Mouse (Mus musculus): ENCODE measurements around the gene Uggt2. TPM values are rescaled to one million over a fixed set of nuclear protein-coding genes. Genes with fewer than 3 reads are reported as not detected.
A peak's percentile ranks its signal among the peaks of the same experiment; 100 is the strongest.

Gene Uggt2
- 4.8 and 5.9 TPM in 2 replicates for polyA plus RNA-seq (2015; fragmentation: Nextera tagmentation; extraction: Ambion mirVana)

GRCm38 (mm10) chr14:119098851-119099569 lies at the start of gene Uggt2:
Gene Uggt2, minus strand, starts transcription at chr14:119099430.
- Histone ChIP-seq H3K9ac (replicated peaks; ENCODE audit: low read depth) (peak within 1 kb of the TSS; percentile 51), H3K27ac (ENCODE audit: low read length) (no peak within 1 kb of the TSS; the same call in 1 of the 2 replicates), H3K4me2 (replicated peaks; ENCODE audit: low read depth, low read length) (peak within 1 kb of the TSS; percentile 96), H3K27me3 (replicated peaks; ENCODE audit: insufficient read depth, low read length) (no peaks in the 10 kb centered on the region), H3K36me3 (ENCODE audit: insufficient read depth, low read length) (no peaks in the 10 kb centered on the region), H3K9me3 (ENCODE audit: low read length) (no peaks in the 10 kb centered on the region), H3K4me1 (ENCODE audit: insufficient read depth, low read depth, low read length) (peaks cover 9% of the 10 kb centered on the region; the same call in 1 of the 2 replicates), H3K4me3 (ENCODE audit: low read depth, low read length) (peak within 1 kb of the TSS; percentile 66)
- WGBS, result under 1% methylated on average over 50 of the region's 72 CpGs
- TF ChIP-seq CTCF (IDR thresholded peaks at IDR 0.05), result peak; percentile 73
- TF ChIP-seq EP300 (IDR thresholded peaks at IDR 0.05), result no peak
- ATAC-seq (peak; percentile 94), DNase-seq (ENCODE audit: low spot score) (peak; percentile 86)

GRCm38 (mm10) chr14:119139381-119139950 lies 40.2 kb upstream of the Uggt2 start:
- H3K9me3 ChIP-seq (ENCODE audit: low read length), result no peaks in the 10 kb centered on the region
- 0 out of 2 replicates have a peak, but pooled peaks cover 8% of the 10 kb centered on the region for H3K27me3 ChIP-seq (replicated peaks; ENCODE audit: insufficient read depth, low read length)
- no peak overlapping the region for H3K9ac ChIP-seq (replicated peaks; ENCODE audit: low read depth)
- TF ChIP-seq EP300 (IDR thresholded peaks at IDR 0.05) (no peak), CTCF (IDR thresholded peaks at IDR 0.05) (no peak)
- H3K4me3 ChIP-seq (ENCODE audit: low read depth, low read length), result peak overlapping the region; percentile 67
- WGBS, result 28% methylated on average over 9 of the region's 9 CpGs
- ATAC-seq (no peak), DNase-seq (ENCODE audit: low spot score) (no peak)
- H3K4me1 ChIP-seq (ENCODE audit: insufficient read depth, low read depth, low read length), result no peaks in the 10 kb centered on the region
- no peaks in the 10 kb centered on the region for H3K36me3 ChIP-seq (ENCODE audit: insufficient read depth, low read length)
- peak overlapping the region; percentile 91 for H3K4me2 ChIP-seq (replicated peaks; ENCODE audit: low read depth, low read length)
- no peak overlapping the region for H3K27ac ChIP-seq (ENCODE audit: low read length)

DNA sequence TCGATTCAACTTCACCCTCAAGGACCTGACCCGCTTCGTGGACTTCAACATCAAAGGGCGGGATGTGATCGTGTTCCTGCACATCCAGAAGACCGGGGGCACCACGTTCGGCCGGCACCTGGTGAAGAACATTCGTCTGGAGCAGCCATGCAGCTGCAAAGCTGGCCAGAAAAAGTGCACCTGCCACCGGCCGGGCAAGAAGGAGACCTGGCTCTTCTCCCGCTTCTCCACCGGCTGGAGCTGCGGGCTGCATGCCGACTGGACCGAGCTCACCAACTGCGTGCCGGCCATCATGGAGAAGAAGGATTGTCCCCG lies 39.5 kb upstream of the Uggt2 start:
- ATAC-seq (no peak), DNase-seq (ENCODE audit: low spot score) (peak; percentile 18)
- Histone ChIP-seq H3K4me3 (ENCODE audit: low read depth, low read length) (peak overlapping the region; percentile 67), H3K36me3 (ENCODE audit: insufficient read depth, low read length) (no peaks in the 10 kb centered on the region), H3K4me2 (replicated peaks; ENCODE audit: low read depth, low read length) (peak overlapping the region; percentile 91), H3K9ac (replicated peaks; ENCODE audit: low read depth) (no peak overlapping the region; the same call in 1 of the 2 replicates), H3K4me1 (ENCODE audit: insufficient read depth, low read depth, low read length) (no peaks in the 10 kb centered on the region), H3K27ac (ENCODE audit: low read length) (no peak overlapping the region), H3K9me3 (ENCODE audit: low read length) (no peaks in the 10 kb centered on the region), H3K27me3 (replicated peaks; ENCODE audit: insufficient read depth, low read length) (0 out of 2 replicates have a peak, but pooled peaks cover 8% of the 10 kb centered on the region)
- no peak for TF ChIP-seq CTCF (IDR thresholded peaks at IDR 0.05)
- TF ChIP-seq EP300 (IDR thresholded peaks at IDR 0.05), result no peak
- 1% methylated on average over 18 of the region's 20 CpGs for WGBS

DNA sequence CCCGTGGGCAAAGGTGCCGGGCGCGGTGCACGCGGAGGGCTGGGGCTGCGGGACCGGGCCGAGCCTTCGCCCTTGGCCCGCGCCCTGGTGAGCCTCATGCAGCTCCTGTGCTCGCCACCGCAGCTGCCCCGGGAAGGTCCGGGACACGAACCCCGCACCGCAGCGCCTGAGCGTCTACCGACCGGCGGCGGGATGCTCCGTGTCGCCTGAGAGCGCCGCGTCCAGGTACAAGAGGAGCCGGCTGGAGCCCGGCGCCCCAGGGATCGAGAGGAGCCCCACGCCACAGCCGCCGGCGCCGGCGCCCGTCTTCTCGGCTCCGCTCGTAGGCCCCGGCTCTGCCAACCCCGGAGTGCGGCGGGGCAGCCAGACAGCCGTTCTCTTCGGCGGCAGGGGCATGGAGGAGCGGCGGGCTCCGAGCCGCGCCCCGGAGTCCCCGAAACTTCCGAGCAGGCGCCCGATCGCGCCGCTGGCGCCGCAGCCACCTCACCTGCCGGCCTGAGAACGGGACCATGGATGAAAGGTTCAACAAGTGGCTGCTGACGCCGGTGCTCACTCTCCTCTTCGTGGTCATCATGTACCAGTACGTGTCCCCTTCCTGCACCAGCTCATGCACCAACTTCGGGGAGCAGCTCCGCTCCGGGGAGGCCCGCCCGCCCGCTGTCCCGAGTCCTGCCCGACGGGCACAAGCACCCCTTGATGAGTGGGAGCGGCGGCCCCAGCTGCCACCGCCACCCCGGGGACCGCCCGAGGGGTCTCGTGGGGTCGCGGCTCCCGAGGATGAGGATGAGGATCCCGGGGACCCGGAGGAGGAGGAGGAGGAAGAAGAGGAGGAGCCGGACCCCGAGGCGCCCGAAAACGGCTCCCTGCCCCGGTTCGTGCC lies 38.9 kb upstream of the Uggt2 start, which contains the start of gene Hs6st3:
TSS of gene Hs6st3 (plus strand) at position 436 of the 880 bp plus-strand sequence.
- Histone ChIP-seq H3K27me3 (replicated peaks; ENCODE audit: insufficient read depth, low read length) (0 out of 2 replicates have a peak, but pooled peaks cover 8% of the 10 kb centered on the region), H3K9ac (replicated peaks; ENCODE audit: low read depth) (peak within 1 kb of the TSS; percentile 46), H3K4me3 (ENCODE audit: low read depth, low read length) (peak within 1 kb of the TSS; percentile 67), H3K27ac (ENCODE audit: low read length) (0 out of 2 replicates have a peak within 1 kb of the TSS, but pooled peaks have one; percentile 14), H3K9me3 (ENCODE audit: low read length) (no peaks in the 10 kb centered on the region), H3K4me2 (replicated peaks; ENCODE audit: low read depth, low read length) (peak within 1 kb of the TSS; percentile 91), H3K36me3 (ENCODE audit: insufficient read depth, low read length) (no peaks in the 10 kb centered on the region), H3K4me1 (ENCODE audit: insufficient read depth, low read depth, low read length) (no peaks in the 10 kb centered on the region)
- DNase-seq (ENCODE audit: low spot score), result peak; percentile 16
- no peak for TF ChIP-seq EP300 (IDR thresholded peaks at IDR 0.05)
- no peak for TF ChIP-seq CTCF (IDR thresholded peaks at IDR 0.05)
- under 1% methylated on average over 79 of the region's 100 CpGs for WGBS
- ATAC-seq, result no peak; the same call in none of the 2 replicates

GRCm38 (mm10) chr14:119137512-119137905 lies 38.3 kb upstream of the Uggt2 start:
- ATAC-seq, result peak; percentile 85
- no peaks in the 10 kb centered on the region for H3K4me1 ChIP-seq (ENCODE audit: insufficient read depth, low read depth, low read length)

More at GRCm38 (mm10) chr14:119137512-119137905, 38.3 kb upstream of the Uggt2 start:
- peak; percentile 77 for DNase-seq (ENCODE audit: low spot score)
- no peaks in the 10 kb centered on the region for H3K36me3 ChIP-seq (ENCODE audit: insufficient read depth, low read length)
- H3K4me3 ChIP-seq (ENCODE audit: low read depth, low read length), result peak overlapping the region; percentile 67
- peak overlapping the region; percentile 46; the same call in 1 of the 2 replicates for H3K9ac ChIP-seq (replicated peaks; ENCODE audit: low read depth)
- WGBS, result 0% methylated on average over 38 of the region's 38 CpGs
- H3K27ac ChIP-seq (ENCODE audit: low read length), result 0 out of 2 replicates have a peak overlapping the region, but pooled peaks have one; percentile 14
- H3K4me2 ChIP-seq (replicated peaks; ENCODE audit: low read depth, low read length), result peak overlapping the region; percentile 91
- peak; percentile 50 for TF ChIP-seq CTCF (IDR thresholded peaks at IDR 0.05)
- TF ChIP-seq EP300 (IDR thresholded peaks at IDR 0.05), result no peak
- 0 out of 2 replicates have a peak, but pooled peaks cover 8% of the 10 kb centered on the region for H3K27me3 ChIP-seq (replicated peaks; ENCODE audit: insufficient read depth, low read length)
- no peaks in the 10 kb centered on the region for H3K9me3 ChIP-seq (ENCODE audit: low read length)
